Mouse (Mus musculus) lung, postnatal 0 days (tissue): ENCODE measurements around the gene Ulk3.

Experiments used
- CTCF ChIP-seq: IDR thresholded peaks from 2 replicates; pipeline ENCODE4 v1.5.1; 2016; ENCODE audit warnings: antibody characterized with exemption, mild to moderate bottlenecking
- EP300 ChIP-seq: IDR thresholded peaks from 2 replicates; pipeline ENCODE4 v1.6.1; 2016; ENCODE audit warnings: antibody characterized with exemption, mild to moderate bottlenecking, control low read depth

DNA sequence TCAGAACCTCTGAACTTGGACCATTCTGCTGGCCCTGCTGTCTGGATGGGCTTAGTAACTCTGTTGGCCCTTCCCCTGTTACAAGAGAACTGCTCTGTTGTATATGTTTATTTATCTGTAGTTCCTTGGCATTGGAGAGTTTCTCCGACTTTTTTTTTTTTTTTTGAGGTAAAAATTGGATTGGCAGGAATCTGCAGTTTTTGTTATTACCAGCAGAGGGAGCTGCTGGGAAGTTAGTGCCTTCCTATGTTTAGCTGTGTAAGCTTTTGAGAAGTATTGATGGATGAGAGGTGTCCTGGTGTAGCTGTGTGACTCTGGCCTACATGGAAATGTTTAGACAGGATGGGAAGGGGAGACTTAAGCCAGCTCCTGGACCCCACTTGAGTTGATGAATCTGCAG is 47.9 kb upstream of the Ulk3 start:
- TF ChIP-seq CTCF (peak; percentile 77), EP300 (no peak)
